Mouse (Mus musculus) lung, adult 2 months (tissue): Measurements from ENCODE around the gene Lipn.

Source experiments
- CTCF ChIP-seq: fragments of 200-500 bp; IDR thresholded peaks from 2 replicates; pipeline ENCODE4 v1.5.1; 2011; ENCODE audit warnings: mild to moderate bottlenecking, low read length, control low read depth; ENCODE audit not compliant: insufficient read depth
- POLR2A ChIP-seq: fragments of 200-500 bp; IDR thresholded peaks from 2 replicates; pipeline ENCODE4 v1.6.1; 2011; ENCODE audit warnings: low read depth, mild to moderate bottlenecking, control low read depth, low read length, borderline replicate concordance; ENCODE audit errors: extremely low read depth

DNA sequence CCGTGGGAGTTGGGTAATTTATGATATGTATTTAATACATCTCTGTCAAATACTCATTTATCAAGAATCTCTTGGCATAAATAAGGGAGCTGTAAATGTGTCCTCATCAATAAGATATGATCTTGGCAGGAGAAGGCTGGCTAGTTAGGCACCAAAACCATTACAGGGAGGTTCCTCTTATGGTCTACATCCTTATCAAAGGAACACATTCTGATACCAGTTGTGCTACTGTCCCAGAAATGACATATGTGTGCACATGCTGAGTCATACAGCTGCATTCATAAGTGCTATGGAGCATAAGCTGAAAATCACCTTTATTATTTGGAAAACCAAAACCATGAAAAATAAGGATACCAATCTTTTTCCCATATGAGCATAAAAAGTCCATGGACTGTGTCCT, 3.6 kb upstream of the Lipn start:
- no peak for TF ChIP-seq POLR2A
- no peak for TF ChIP-seq CTCF
